Mouse (Mus musculus) hindbrain, postnatal 0 days (tissue): ENCODE data around the gene Vtn. TPM values are rescaled to one million over a fixed set of nuclear protein-coding genes. Genes with fewer than 3 reads are reported as not detected.
"Not testable (repeated sequence)": the region's sequence is repeated elsewhere in the genome, so short reads cannot be mapped to it uniquely, and the experiment has no call there.

Experiments used
- ATAC-seq: fragments of 200-750 bp; cut with Nextera tagmentation; 2 replicates; pipeline ENCODE4 v1.8.0; 2017; ENCODE audit warnings: mild to moderate bottlenecking, moderate TSS enrichment, moderate library complexity
- DNase-seq: peaks from one replicate; pipeline ENCODE4 v3.0.0-alpha.2; 2015; ENCODE audit warnings: low spot score
- H3K27ac ChIP-seq: fragments of 300-500 bp; sonication (generic); 2 replicates; pipeline ENCODE4 v1.5.1; 2014; ENCODE audit warnings: mild to moderate bottlenecking
- H3K27me3 ChIP-seq: fragments of 300-500 bp; sonication (generic); 2 replicates; pipeline ENCODE4 v1.6.1; 2014; ENCODE audit warnings: low read length, mixed read lengths; ENCODE audit not compliant: insufficient read depth
- H3K36me3 ChIP-seq: fragments of 300-500 bp; sonication (generic); 2 replicates; pipeline ENCODE4 v1.6.1; 2014; ENCODE audit warnings: low read length, mixed read lengths; ENCODE audit not compliant: insufficient read depth
- H3K4me1 ChIP-seq: fragments of 300-500 bp; sonication (generic); 2 replicates; pipeline ENCODE4 v1.6.1; 2014; ENCODE audit warnings: antibody characterized with exemption, low read length, mixed read lengths; ENCODE audit not compliant: insufficient read depth
- H3K4me2 ChIP-seq: fragments of 300-500 bp; sonication (generic); 2 replicates; pipeline ENCODE4 v1.6.1; 2014; ENCODE audit warnings: low read depth, mild to moderate bottlenecking, low read length, moderate library complexity, mixed read lengths
- H3K4me3 ChIP-seq: fragments of 300-500 bp; sonication (generic); 2 replicates; pipeline ENCODE4 v1.5.1; 2014; ENCODE audit warnings: low read length
- H3K9ac ChIP-seq: fragments of 300-500 bp; sonication (generic); replicated peaks from 2 replicates; pipeline ENCODE4 v1.6.1; 2014; ENCODE audit warnings: mild to moderate bottlenecking, low read length, moderate library complexity, mixed read lengths
- H3K9me3 ChIP-seq: fragments of 300-500 bp; sonication (generic); 2 replicates; pipeline ENCODE4 v1.6.1; 2016; ENCODE audit warnings: low read length, mixed read lengths
- CTCF ChIP-seq: IDR thresholded peaks from 2 replicates; pipeline ENCODE4 v1.5.1; 2016; ENCODE audit warnings: antibody characterized with exemption, control low read depth, low read depth
- WGBS: fragments of 180-500 bp; shearing (Covaris S2); extraction: QIAGEN DNeasy Blood & Tissue Kit; methylation state at CpG from one replicate; pipeline ENCODE4 v1.1.7; 2014; 5-methylcytosine and 5-hydroxymethylcytosine counted together
- polyA plus RNA-seq: library from polyadenylated mRNA; unstranded; fragments of >200 nt; fragmentation: Nextera tagmentation; extraction: Ambion mirVana; gene quantifications from 2 replicates; pipeline ENCODE4 v1.2.1, GENCODE M21; 2015
- total RNA-seq: library from RNA; depleted of rRNA; stranded (reverse); fragments of >200 nt; gene quantifications from 2 replicates; pipeline ENCODE4 v1.2.3, GENCODE M21; 2014

Vtn gene
- total and polyA plus RNA-seq, 2 experiments from 2014 or later: 109 to 133 TPM

DNA sequence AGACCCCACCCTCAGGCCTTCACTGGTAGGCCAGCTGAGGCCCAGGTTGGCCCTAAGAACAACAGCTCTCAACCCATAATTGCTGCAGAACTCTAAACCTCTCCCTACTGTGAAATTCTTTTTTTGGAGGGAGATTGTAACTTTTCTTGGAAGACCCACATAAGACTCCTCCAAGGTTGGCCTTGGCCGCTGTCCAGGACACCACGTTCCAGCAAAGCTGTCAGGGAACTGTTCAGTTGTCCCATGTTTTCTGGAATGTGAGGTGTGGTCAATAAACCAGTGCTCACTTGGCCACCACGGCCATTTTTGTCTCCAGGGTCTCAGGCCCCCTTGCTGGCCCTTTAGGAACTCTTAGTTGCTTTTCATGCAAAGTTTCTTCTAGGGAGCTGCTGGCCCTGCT is 23.0 kb downstream of the Vtn start:
- H3K27ac ChIP-seq: peak overlapping the region; percentile 45; the same call in 1 of the 2 replicates
- WGBS: 74% methylated on average over 3 of the region's 3 CpGs
- ATAC-seq (no peak), DNase-seq (no peak)
- peaks cover 72% of the 10 kb centered on the region for H3K36me3 ChIP-seq
- H3K9ac ChIP-seq: no peak overlapping the region
- no peaks in the 10 kb centered on the region for H3K27me3 ChIP-seq
- no peaks in the 10 kb centered on the region for H3K9me3 ChIP-seq
- H3K4me2 ChIP-seq: no peak overlapping the region
- no peak for TF ChIP-seq CTCF
- H3K4me1 ChIP-seq: peaks cover 6% of the 10 kb centered on the region; the same call in 1 of the 2 replicates
- no peak overlapping the region for H3K4me3 ChIP-seq

- H3K9ac ChIP-seq: no peak overlapping the region
- H3K9me3 ChIP-seq: no peaks in the 10 kb centered on the region
- DNase-seq: peak; percentile 25
- no peaks in the 10 kb centered on the region for H3K27me3 ChIP-seq
- H3K4me2 ChIP-seq: no peak overlapping the region
- 91% methylated on average over 1 of the region's 1 CpGs for WGBS
- H3K4me1 ChIP-seq: peaks cover 6% of the 10 kb centered on the region; the same call in 1 of the 2 replicates
- peak overlapping the region; percentile 45 for H3K27ac ChIP-seq
- no peak for ATAC-seq
- TF ChIP-seq CTCF: peak; percentile 59
- H3K4me3 ChIP-seq: no peak overlapping the region
- H3K36me3 ChIP-seq: peaks cover 77% of the 10 kb centered on the region
Observed at GRCm38 (mm10) chr11:78522481-78522997, 23.6 kb downstream of the Vtn start.

DNA sequence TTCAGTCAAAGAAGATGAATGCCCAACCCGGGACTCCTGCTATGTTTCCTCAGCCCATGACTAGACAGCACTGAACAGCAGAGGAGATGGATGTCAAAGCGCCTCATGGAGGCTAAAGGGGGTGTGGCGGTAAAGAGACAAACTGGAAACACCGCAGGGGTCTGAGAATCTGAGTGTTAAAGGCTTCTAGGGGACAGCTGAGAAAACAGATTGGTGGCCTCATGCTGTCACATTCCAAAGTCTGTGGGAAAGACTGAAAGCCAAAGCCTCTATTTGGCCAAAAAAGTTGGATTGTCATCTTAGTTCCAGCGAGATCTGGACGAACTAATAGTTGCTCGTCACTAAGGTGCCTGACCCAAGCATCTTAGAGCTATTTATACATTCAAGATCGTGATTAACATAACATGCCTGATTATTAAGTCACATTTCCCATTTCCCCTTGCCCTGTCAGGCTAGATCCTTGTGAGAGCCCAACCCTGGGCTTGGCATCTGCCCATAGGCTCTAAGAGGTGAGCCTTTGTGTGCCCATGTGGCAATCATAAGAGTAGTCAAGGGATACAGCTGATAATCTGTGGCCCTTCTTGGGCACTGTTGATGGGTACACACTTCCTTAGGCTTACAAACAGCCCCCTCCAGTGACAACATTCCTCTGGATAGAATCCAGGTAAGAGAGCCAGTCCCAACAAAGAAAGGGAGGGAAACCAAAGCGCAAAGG is 24.5 kb downstream of the Vtn start:
- no peak for TF ChIP-seq CTCF
- Histone ChIP-seq H3K27me3 (no peaks in the 10 kb centered on the region), H3K9me3 (no peaks in the 10 kb centered on the region), H3K4me2 (no peak overlapping the region), H3K27ac (peak overlapping the region; percentile 45; the same call in 1 of the 2 replicates), H3K4me3 (no peak overlapping the region), H3K36me3 (peaks cover 76% of the 10 kb centered on the region), H3K4me1 (peaks cover 6% of the 10 kb centered on the region; the same call in 1 of the 2 replicates), H3K9ac (no peak overlapping the region)
- WGBS: 46% methylated on average over 9 of the region's 9 CpGs
- DNase-seq (peak; percentile 39), ATAC-seq (peak; percentile 13; the same call in 1 of the 2 replicates)

GRCm38 (mm10) chr11:78524838-78525237 is 25.9 kb downstream of the Vtn start:
- ATAC-seq (peak; percentile 33; the same call in 1 of the 2 replicates), DNase-seq (peak; percentile 61)
- H3K9ac ChIP-seq: no peak overlapping the region
- peaks cover 77% of the 10 kb centered on the region for H3K36me3 ChIP-seq
- no peaks in the 10 kb centered on the region for H3K9me3 ChIP-seq
- TF ChIP-seq CTCF: no peak
- no peaks in the 10 kb centered on the region for H3K27me3 ChIP-seq
- H3K4me1 ChIP-seq: peaks cover 6% of the 10 kb centered on the region; the same call in 1 of the 2 replicates
- H3K27ac ChIP-seq: peak overlapping the region; percentile 26; the same call in 1 of the 2 replicates
- H3K4me3 ChIP-seq: no peak overlapping the region
- H3K4me2 ChIP-seq: no peak overlapping the region
- WGBS: 41% methylated on average over 2 of the region's 2 CpGs

- ATAC-seq (no peak), DNase-seq (no peak)
- Histone ChIP-seq H3K4me1 (peaks cover 6% of the 10 kb centered on the region; the same call in 1 of the 2 replicates), H3K9me3 (no peaks in the 10 kb centered on the region), H3K36me3 (peaks cover 54% of the 10 kb centered on the region), H3K27me3 (no peaks in the 10 kb centered on the region), H3K9ac (no peak overlapping the region), H3K4me2 (no peak overlapping the region), H3K4me3 (no peak overlapping the region), H3K27ac (no peak overlapping the region)
- 79% methylated on average over 9 of the region's 9 CpGs for WGBS
- TF ChIP-seq CTCF: no peak
Observed at GRCm38 (mm10) chr11:78528714-78529113, 29.8 kb downstream of the Vtn start.

GRCm38 (mm10) chr11:78530001-78530400 is 31.1 kb downstream of the Vtn start:
- peaks cover 5% of the 10 kb centered on the region for H3K4me1 ChIP-seq
- WGBS: 92% methylated on average over 12 of the region's 12 CpGs
- H3K4me3 ChIP-seq: no peak overlapping the region
- ATAC-seq: no peak
- no peak overlapping the region for H3K9ac ChIP-seq
- no peak overlapping the region for H3K4me2 ChIP-seq
- no peaks in the 10 kb centered on the region for H3K9me3 ChIP-seq
- H3K27ac ChIP-seq: no peak overlapping the region
- peaks cover 41% of the 10 kb centered on the region for H3K36me3 ChIP-seq
- no peak for DNase-seq
- TF ChIP-seq CTCF: no peak
- no peaks in the 10 kb centered on the region for H3K27me3 ChIP-seq

GRCm38 (mm10) chr11:78531046-78531445 is 32.2 kb downstream of the Vtn start:
- H3K27me3 ChIP-seq: no peaks in the 10 kb centered on the region
- WGBS: 82% methylated on average over 6 of the region's 6 CpGs
- ATAC-seq (no peak), DNase-seq (no peak)
- no peak for TF ChIP-seq CTCF
- peaks cover 7% of the 10 kb centered on the region; the same call in 1 of the 2 replicates for H3K4me1 ChIP-seq
- no peaks in the 10 kb centered on the region for H3K9me3 ChIP-seq
- H3K4me2 ChIP-seq: no peak overlapping the region
- H3K4me3 ChIP-seq: no peak overlapping the region
- H3K27ac ChIP-seq: peak overlapping the region; percentile 34; the same call in 1 of the 2 replicates
- no peak overlapping the region for H3K9ac ChIP-seq
- peaks cover 39% of the 10 kb centered on the region for H3K36me3 ChIP-seq

GRCm38 (mm10) chr11:78531515-78531914 is 32.6 kb downstream of the Vtn start:
- 85% methylated on average over 9 of the region's 10 CpGs for WGBS

More at GRCm38 (mm10) chr11:78531515-78531914, 32.6 kb downstream of the Vtn start:
- not testable (repeated sequence) for H3K27me3 ChIP-seq, H3K27ac ChIP-seq, ATAC-seq, H3K4me2 ChIP-seq, H3K9me3 ChIP-seq, H3K4me1 ChIP-seq, H3K4me3 ChIP-seq, H3K9ac ChIP-seq, DNase-seq
- peaks cover 34% of the 10 kb centered on the region for H3K36me3 ChIP-seq
